Mouse (Mus musculus) gastrocnemius, adult 2 months (tissue): ENCODE data around the gene Mars. TPM values are rescaled to one million over a fixed set of nuclear protein-coding genes. Genes with fewer than 3 reads are reported as not detected.

Experiments
- DNase-seq: peaks from one replicate; pipeline ENCODE4 v3.0.0; 2022
- H3K27ac ChIP-seq: fragments of 200-600 bp; 2 replicates; pipeline ENCODE4 v1.8.1; 2022; ENCODE audit warnings: mild to moderate bottlenecking
- H3K4me3 ChIP-seq: fragments of 200-600 bp; 2 replicates; pipeline ENCODE4 v1.8.1; 2022; ENCODE audit warnings: mild to moderate bottlenecking, moderate library complexity
- CTCF ChIP-seq: fragments of 200-600 bp; IDR thresholded peaks from 2 replicates; pipeline ENCODE4 v1.8.1; 2022; ENCODE audit warnings: antibody characterized with exemption, mild to moderate bottlenecking, moderate library complexity
- intact Hi-C: fragments of 180-260 bp; cut with DNase I; formaldehyde crosslinking; loops from one replicate; pipeline ENCODE4 v1.15.1; 2025
- total RNA-seq, 2 experiments: library from RNA; stranded (reverse); gene quantifications; 2 replicates each; pipeline ENCODE4 v1.2.3; 2021

Gene Mars
- total RNA-seq, 2 experiments from 2014 or later, result 69.0 to 71.4 TPM

DNA sequence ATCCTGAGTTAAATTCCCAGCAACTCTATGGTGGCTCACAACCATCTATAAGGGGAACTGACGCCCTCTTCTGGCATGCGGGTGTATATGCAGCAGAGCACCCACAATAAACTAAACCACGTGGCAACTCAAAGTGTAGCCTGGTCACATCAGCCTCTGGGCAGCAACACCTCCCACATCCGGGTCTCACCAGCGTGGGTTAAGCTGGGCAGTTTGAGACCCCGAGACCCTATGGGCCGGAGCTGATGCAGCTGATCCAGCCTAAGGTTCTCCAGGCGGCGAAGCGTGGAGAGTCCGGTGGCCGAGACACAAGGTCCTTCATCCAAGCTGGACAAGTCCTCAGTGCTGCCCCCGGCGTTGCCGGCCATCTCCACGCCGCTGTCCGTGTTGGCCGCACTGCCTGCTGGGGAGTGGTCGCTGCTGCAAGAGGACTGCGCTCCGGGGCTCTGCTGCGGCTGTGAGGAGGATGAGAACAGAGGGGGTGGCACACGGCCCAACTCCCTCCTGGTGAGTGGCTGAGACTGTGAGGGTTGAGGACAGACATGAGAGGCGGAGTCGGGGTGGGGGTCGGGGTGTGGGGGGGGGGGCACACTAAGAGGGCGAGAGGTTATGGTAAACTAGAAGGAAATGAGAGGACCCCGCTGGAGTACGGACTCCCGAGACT is 20.8 kb upstream of the Mars start:
- H3K4me3 ChIP-seq, result no peak overlapping the region
- TF ChIP-seq CTCF, result peak; percentile 11; the same call in 1 of the 2 replicates
- intact Hi-C loops, result loop anchor here (10.0 kb wide), 1 partner anchor 158 kb away; no protein-coding TSS in a partner anchor
- peak; percentile 14 for DNase-seq
- no peak overlapping the region for H3K27ac ChIP-seq

DNA sequence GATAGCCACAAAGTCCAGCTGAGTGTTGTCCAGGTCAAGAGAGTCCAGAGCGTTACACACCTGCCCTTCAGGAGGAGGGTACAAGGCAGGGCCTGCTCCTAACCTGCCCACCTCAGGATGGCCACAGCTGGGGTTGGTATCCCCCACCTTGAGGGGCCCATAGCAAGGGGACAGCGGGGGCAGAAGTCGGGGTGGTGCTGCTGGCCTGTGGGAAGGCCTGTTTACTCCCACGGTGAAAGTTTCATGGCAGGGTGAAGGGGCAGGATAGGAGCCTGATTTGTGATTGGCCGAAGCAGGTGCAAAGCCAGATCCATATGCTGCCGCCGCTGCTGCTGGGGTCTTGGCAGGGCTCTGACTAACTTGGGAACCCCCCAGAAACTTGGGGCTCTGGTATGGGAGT is 18.6 kb upstream of the Mars start:
- intact Hi-C loops, result loop anchor here (10.0 kb wide), 1 partner anchor 155 kb away; no protein-coding TSS in a partner anchor
- no peak for DNase-seq
- H3K4me3 ChIP-seq, result no peak overlapping the region
- no peak for TF ChIP-seq CTCF
- H3K27ac ChIP-seq, result no peak overlapping the region

DNA sequence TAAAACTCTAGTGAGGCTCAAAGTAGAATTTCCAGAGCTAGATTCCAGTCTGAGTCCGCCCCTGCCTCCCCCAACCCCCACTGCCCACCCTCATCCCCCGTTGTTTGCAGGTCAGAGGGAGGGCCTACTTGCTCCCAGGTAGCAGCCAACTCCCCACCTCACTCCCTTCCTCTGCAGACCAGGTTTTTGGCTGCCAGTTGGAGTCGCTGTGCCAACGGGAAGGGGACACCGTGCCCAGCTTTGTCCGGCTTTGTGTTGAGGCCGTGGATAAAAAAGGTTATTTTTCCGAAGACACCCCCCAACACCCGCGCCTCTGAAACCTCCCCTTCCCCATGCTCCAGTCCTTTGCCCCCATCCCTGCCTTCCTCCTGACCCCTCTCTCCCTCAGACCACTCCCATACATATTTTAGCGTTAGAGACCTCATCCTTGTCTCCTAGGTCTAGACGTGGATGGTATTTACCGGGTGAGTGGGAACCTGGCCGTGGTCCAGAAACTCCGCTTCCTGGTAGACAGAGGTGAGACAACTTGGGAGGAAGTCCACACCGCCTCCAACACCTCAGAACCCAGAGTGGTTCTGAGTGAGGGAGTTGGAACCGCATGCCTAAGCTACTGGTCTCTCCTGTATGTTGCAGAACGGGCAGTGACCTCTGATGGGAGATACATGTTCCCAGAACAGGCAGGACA is 16.0 kb upstream of the Mars start:
- no peak overlapping the region for H3K4me3 ChIP-seq
- no peak overlapping the region for H3K27ac ChIP-seq
- TF ChIP-seq CTCF, result no peak
- intact Hi-C loops, result no loop called here
- no peak for DNase-seq

DNA sequence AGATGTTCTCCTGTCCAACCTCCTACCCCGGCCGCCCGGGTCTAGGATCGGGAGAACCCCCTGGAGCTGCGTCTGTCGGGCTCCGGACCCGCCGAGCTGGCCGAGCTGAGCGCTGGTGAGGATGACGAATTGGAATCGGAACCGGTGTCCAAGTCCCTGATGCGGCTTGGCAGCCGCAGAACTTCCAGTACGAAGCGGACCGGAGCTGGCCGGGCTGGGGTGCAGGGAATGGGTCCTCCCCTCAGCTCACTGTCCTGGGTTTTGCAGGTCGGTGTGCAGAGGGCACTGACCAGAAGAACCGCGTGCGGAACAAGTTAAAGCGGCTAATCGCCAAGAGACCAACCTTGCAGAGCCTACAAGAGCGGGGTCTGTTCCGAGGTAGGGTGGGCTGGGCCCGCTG is 15.2 kb upstream of the Mars start:
- intact Hi-C loops, result no loop called here
- Histone ChIP-seq H3K4me3 (peak overlapping the region; percentile 77), H3K27ac (peak overlapping the region; percentile 57; the same call in 1 of the 2 replicates)
- TF ChIP-seq CTCF, result no peak
- DNase-seq, result peak; percentile 65

DNA sequence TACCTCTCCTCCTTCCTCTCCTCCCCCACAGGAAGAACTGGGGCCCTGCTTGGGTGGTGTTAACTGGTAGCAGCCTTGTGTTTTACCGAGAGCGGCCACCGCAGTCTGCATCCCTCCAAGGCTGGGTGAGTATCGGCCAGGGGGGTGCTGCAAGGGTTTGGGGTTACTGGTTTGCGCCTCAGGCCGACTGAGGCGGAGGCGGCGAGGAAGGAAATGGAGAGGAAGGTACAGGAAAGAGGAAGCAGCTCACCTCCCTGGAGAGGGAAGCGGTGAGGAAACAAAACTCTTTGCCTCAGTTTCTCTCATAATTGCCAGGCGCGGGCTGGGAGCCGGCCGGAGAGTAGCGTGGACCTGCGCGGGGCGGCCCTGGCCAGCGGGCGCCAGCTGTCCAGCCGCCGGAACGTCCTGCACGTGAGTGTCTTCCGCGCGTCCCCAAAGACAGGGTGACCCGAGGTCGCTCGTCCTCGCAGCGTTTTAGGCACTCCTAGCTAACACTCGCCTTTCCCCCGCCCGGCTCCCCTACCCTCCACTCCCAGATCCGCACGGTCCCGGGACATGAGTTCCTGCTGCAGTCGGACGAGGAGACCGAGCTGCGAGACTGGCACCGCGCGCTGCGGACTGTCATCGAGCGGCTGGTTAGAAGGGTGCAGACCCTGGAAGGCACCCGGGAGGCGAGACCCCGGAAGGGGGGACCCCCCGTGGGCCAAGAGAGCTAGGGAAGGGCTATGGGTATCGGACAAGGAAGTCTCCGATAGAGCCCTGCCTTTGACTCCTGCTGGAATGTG is 14.6 kb upstream of the Mars start:
- peak; percentile 64 for DNase-seq
- TF ChIP-seq CTCF, result no peak
- intact Hi-C loops, result no loop called here
- Histone ChIP-seq H3K4me3 (peak overlapping the region; percentile 77), H3K27ac (peak overlapping the region; percentile 57)

DNA sequence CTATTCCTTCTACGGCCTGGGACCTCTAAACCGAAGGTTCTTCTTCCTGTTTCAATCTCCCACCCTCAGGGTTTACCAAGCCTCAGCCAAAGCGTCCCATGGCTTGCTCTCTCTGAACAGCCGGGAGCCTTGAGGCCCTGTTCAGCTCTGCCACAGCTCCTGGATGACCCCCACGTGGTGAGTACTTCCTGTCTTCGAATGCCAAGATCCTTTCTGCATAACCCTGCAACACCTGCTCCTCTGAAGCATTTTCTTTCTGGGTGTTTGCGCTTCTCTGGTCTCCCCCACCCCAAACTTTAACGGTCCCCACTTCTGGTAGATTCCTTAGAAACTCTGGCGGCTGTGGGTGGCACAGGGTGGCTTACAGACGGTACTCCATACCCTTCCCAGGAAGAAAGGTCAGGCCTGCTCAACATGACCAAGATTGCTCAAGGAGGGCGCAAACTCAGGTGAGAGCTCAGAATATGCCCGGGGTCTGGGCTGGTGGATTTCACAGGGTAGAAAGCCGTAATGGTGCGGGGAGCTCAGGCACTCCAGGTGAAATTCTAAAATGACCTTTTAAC is 13.9 kb upstream of the Mars start:
- peak overlapping the region; percentile 77 for H3K4me3 ChIP-seq
- peak; percentile 11 for DNase-seq
- H3K27ac ChIP-seq, result no peak overlapping the region
- intact Hi-C loops, result no loop called here
- no peak for TF ChIP-seq CTCF

DNA sequence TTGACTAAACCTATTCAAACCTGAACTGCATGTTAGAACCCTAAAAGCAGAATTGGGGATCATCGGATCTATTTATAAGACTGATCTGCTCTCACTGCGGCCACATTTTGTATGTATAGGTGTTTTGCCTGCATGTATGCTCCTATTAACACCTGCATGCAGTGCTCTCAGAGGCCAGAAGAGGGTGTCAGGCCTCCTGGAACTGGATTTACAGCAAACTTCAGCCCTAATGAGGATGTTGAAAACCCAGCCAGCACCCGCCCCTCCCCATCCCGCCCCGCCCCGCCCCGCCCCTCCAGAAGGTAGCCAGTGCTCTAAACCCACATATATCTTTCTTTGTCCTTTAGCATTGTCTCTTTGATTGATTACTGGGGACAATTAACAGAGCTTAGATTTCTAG is 12.9 kb upstream of the Mars start:
- no peak for DNase-seq
- H3K4me3 ChIP-seq, result peak overlapping the region; percentile 53; the same call in 1 of the 2 replicates

DNA sequence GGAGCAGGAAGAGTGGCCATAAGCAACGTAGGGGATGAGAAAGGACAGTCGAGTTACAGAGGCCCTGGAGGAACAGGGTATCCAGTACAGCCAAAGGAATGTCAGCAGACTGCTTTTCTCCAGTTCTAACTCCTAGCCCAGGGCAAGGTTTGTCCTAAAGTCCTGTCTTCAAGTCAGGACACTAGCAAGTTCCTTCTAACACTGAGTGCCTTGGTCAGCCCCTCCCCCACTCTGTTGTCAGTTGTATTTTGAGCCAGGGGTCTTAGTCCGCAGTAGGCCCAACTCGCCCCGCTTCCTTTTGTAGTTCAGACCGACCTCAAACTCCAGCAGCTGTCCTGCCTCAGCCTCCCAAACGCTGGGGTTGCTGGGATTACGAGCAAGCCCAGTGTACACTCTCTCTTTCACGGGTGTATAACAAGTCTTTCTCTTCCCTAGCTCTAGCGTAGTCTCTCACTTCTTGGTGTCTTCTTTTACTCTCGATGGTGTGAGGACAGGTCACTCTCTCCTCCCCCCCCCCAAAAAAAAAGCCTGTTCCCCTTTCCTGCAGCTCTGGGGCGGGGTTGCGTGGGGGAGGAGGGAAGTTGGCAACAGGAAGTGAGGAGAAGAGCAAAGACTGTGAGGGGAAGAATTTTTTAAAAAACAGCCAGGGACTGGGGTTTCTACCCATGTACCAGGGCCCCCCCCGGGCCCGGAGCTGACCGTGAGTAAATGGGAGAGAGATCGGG is 11.7 kb upstream of the Mars start:
- intact Hi-C loops, result no loop called here
- DNase-seq, result no peak
- TF ChIP-seq CTCF, result no peak
- H3K27ac ChIP-seq, result peak overlapping the region; percentile 48
- H3K4me3 ChIP-seq, result peak overlapping the region; percentile 53

More for the DNA sequence above, 12.9 kb upstream of the Mars start:
- H3K27ac ChIP-seq, result no peak overlapping the region
- peak; percentile 50 for TF ChIP-seq CTCF
- intact Hi-C loops, result no loop called here

DNA sequence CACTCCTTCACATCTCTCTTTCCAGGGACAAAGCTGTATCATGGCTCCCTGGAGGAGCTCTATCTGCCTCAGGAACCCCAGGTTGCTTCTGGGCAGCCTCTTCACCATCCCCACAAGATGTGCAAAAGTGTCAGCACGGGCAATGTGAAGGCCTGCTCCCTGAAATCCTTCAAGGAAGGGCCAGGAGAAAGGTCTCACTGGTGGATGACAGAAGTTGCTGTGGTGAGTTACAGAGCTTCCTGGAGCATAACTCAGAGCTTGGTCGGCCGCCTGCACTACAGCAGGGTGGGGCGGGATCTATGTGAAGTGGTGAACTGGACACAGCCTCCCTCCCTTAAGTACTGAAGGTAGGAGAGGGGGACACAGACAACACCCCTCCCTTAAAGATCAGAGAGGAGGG is 11.1 kb upstream of the Mars start:
- Histone ChIP-seq H3K27ac (0 out of 2 replicates have a peak overlapping the region, but pooled peaks have one; percentile 40), H3K4me3 (no peak overlapping the region; the same call in 1 of the 2 replicates)
- TF ChIP-seq CTCF, result no peak
- intact Hi-C loops, result no loop called here
- no peak for DNase-seq

DNA sequence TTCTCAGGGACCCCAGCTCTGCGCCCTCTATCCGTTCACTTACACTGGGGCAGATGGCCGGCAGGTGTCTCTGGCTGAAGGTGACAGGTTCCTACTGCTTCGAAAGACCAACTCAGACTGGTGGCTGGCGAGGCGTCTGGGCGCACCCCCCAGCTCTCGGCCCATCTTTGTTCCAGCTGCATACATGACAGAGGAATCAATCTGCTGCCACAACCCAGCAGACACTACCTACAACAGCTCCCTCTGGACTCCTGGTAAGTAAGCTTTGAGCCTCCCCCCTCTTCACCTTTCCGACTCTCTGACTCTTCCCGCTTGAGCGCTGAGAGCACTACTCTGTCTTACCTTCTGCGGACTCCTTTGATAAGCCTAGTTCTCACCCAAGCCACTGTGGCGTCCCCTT is 10.6 kb upstream of the Mars start:
- intact Hi-C loops, result no loop called here
- no peak for TF ChIP-seq CTCF
- DNase-seq, result no peak
- Histone ChIP-seq H3K4me3 (no peak overlapping the region), H3K27ac (no peak overlapping the region)

DNA sequence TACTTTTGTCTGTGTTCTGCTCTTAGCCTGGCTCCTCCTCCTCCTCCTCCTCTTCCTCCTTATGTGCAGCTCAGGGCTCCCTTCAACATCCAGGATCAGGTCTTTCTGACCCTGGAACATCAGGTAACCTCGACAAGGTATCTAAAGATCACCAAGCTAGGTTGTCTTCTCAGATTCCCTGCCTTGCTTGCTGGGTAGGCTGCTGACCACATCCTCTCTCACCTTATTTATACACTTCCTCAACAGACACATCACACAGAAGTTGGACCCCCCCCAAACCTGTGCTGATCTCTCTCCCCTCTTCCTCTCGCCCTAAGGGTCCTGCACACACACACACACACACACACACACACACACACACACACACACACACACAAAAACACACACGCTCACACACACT is 10.0 kb upstream of the Mars start, which contains the start of gene Arhgap9:
TSS of gene Arhgap9 (plus strand) at position 344 of the 400 bp plus-strand sequence.
- Histone ChIP-seq H3K4me3 (no peak within 1 kb of the TSS), H3K27ac (no peak within 1 kb of the TSS)
- no peak for TF ChIP-seq CTCF
- intact Hi-C loops, result no loop called here
- no peak for DNase-seq

DNA sequence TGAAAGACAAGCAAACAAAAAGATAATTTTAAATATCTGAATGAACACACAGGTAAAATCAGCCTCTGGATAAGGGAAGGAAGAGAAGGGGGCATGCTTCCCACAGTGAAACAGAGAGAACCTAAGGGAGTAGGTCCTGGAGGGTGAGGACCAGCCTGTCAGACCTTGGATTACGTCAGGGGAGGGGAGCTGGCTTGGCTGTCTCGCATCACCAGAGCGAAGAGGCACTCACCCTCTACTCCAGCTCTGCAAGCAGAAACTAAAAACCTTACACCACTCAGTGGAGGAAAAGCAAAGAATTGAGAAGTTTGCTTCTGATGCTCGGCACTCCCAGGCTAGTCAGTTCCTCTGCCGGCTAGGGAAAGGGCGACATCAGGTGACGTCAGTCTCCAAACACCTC is 8.4 kb upstream of the Mars start:
- no peak overlapping the region for H3K27ac ChIP-seq
- H3K4me3 ChIP-seq, result no peak overlapping the region
- DNase-seq, result no peak
- intact Hi-C loops, result no loop called here
- no peak for TF ChIP-seq CTCF
